Mouse (Mus musculus) megakaryocyte-erythroid progenitor cell, adult 5-6 weeks (primary cell): ENCODE measurements around the gene Zfp839. TPM values are rescaled to one million over a fixed set of nuclear protein-coding genes. Genes with fewer than 3 reads are reported as not detected.
A peak's percentile ranks its signal among the peaks of the same experiment; 100 is the strongest.

Experiments used
- ATAC-seq: replicated peaks from 2 replicates; pipeline ENCODE4 v1.8.0; 2016; ENCODE audit warnings: mild to moderate bottlenecking, inconsistent platforms; ENCODE audit not compliant: severe bottlenecking, poor library complexity, low FRiP score, low TSS enrichment
- total RNA-seq, 2 experiments: library from RNA; stranded (forward) in 1 of 2; stranded (reverse) in 1 of 2; fragments of 200-1000, 215-1000 nt in 1 of 2; fragments of >200 nt in 1 of 2; fragmentation: Nextera tagmentation in 1 of 2; gene quantifications; 2 replicates each; pipeline ENCODE4 v1.2.3; 2014 to 2017

Zfp839 gene
- total RNA-seq, 2 experiments from 2014 or later = 5.4 to 5.9 TPM

- no peak for ATAC-seq
Measured at GRCm38 (mm10) chr12:110865989-110866388, 15.9 kb downstream of the Zfp839 start.

DNA sequence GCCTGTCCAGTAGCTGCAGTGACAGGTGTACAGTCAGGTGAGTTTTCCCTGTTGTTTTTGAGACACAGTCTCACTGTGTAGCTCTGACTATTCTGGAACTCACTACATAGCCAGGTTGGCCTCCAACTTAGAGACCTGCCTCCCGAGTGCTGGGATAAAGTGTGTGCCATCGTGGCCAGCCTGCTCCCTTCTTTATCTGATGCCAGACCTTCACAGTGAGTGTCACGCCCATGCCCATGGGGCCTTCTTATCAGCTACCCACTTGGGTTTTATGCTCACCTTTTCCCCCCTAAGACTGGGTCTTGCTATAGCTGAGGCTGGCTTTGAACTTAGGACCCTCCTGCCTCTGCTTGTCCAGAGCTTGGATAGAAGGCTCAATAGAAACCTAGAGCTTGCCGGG, 20.1 kb downstream of the Zfp839 start:
- ATAC-seq = peak; percentile 86

DNA sequence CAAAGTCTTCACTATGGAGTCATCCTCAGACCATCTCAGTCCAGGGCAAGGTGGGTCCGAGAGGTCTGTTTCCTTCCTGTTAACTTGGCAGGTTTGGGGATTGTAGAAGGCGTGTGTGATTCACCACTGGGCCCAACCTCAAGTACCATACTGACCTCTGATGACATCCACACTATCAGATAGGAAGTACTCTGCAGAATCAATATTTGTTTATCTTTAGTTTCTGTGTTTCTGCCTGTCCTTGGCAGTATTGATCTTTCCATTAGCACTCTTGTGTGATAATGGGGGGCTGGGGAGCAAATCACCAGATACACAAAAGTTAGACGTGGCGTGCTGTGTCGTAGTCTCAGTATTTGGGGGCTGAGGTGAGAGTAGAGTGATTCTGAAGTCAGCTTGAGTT, 21.2 kb downstream of the Zfp839 start:
- ATAC-seq = no peak

DNA sequence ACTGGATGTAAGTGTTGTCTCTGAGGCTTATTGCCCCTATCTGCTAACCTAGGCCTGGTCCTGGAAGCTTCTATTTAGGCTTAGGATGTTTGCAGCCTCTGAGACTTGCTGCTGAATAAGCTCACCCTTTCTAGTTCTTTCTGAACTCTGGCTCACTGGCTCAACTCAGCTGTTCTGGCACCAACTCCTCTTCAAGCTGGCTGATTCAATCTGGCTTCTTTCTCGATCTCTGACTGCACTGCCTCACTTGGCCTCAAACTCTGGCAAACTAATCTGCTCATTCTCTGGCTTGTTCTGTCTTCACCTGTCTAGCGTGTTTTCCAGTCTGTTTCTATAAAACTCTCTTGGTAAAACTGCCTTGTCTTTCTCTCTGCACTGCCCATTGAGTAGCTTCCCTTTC, 25.3 kb downstream of the Zfp839 start:
- ATAC-seq = no peak

DNA sequence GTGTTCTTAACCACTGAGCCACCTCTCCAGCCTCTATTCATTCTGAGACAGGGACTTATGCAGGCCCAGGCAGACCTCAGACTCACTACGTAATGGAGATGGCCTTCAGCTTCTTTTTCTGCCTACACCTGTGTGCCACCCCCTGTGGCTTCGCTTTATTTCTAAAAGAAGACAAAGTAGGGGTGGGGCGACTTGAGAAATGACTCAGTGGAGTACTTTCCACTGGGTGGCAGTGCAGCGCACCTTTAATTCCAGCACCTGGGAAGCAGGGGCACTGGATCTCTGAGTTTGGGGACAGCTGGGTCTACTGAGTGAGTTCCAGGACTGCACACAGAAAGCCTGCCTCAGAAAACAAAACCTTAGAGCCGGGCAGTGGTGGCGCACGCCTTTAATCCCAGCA, 32.2 kb downstream of the Zfp839 start:
- no peak for ATAC-seq

DNA sequence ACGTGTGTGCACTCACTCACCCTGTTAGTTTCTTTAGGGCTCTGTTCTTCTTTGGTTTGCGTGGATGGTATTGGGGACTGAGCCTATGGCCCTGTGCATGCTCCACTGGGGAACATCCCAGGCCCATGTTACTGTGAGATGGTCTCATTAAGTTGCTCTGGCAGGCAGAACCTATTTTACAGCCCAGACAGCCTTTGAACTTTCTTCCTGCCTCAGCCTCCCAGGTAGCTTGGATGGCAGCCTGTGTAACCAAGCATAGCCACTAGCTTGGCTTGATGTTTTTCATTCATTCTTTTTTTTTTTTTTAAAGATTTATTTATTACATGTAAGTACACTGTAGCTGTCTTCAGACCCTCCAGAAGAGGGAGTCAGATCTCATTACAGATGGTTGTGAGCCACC, 35.2 kb downstream of the Zfp839 start:
- ATAC-seq = no peak

- no peak for ATAC-seq
Measured at GRCm38 (mm10) chr12:110888106-110888505, 38.1 kb downstream of the Zfp839 start.

GRCm38 (mm10) chr12:110888606-110889005, 38.6 kb downstream of the Zfp839 start:
- peak; percentile 14 for ATAC-seq

DNA sequence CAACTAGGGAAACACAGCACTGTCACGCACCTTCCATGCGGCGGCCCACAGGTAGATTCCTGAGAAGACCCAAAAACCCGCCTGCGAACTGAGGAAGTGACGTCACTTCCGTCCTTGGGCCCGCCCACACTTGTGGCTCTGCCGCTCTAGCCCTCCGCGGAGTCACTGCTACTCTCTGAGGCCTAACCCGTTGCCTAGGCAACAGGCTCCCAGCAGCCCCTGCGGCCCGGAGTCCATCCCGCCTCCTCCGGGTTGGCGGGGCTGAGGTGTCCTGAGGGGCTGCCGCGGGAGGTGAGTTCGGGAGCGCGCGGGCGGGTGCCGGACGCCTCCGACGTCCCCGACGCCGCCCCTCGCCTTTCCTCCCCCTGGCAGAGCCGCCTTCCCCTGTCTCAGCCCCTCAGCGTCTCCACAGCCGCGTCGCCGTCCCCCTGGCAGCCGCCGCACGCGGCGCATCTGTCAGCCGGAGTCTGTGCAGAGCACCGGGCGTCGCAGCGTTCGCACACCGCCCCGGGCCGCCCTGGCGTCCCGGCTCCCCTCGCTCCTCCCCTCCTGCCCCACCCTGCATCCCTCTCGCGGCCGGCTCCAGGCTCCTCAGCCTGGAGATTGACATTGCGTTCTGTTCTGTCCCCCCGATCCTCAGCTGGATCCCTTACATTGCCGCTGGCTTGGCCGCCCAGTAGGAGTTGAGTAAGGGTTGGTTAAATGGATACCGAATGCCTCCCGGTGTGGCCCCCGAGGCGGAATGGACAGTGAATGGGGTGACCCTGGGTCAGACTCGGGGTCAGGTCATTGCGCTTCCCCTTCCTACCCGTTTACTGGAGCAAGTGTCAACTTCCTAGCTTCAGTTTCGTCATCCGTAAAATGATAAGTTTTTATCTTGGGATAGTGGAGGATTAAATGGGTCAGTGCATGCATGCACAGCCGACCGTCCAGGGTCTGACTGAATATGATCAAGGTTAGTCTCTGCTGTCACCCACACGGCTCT, 39.3 kb downstream of the Zfp839 start, which contains the start of the genes Cinp and Tecpr2:
Gene Cinp, minus strand, starts transcription at position 110 of the 985 bp plus-strand sequence.
Gene Tecpr2, plus strand, starts transcription at position 229 of the 985 bp plus-strand sequence.
- peak; percentile 93 for ATAC-seq

DNA sequence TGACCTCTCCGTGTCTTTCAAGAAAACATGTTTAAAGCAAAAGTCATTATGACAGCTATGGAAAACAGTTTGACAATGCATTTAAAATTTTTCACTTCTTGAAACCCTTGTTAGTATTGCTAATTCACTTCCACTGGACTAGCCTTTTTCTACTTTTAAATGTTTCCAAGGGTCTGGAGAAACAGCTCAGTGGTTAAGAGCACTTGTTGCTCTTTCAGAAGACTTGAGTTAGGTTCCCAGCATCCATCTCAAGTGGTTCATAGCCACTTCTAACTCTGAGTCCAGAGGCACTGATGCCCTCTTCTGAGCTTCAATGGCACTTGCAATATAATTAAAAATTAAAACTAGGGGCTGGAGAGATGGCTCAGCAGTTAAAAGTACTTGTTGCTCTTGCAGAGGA, 41.8 kb downstream of the Zfp839 start:
- ATAC-seq = no peak

- no peak for ATAC-seq
Measured at GRCm38 (mm10) chr12:110902106-110902505, 52.1 kb downstream of the Zfp839 start.

GRCm38 (mm10) chr12:110903536-110903935, 53.5 kb downstream of the Zfp839 start:
- ATAC-seq = 0 out of 2 replicates have a peak, but pooled peaks have one; percentile 59

- 0 out of 2 replicates have a peak, but pooled peaks have one; percentile 30 for ATAC-seq
Measured at GRCm38 (mm10) chr12:110907845-110908244, 57.8 kb downstream of the Zfp839 start.

GRCm38 (mm10) chr12:110909962-110910361, 59.9 kb downstream of the Zfp839 start:
- ATAC-seq = no peak

DNA sequence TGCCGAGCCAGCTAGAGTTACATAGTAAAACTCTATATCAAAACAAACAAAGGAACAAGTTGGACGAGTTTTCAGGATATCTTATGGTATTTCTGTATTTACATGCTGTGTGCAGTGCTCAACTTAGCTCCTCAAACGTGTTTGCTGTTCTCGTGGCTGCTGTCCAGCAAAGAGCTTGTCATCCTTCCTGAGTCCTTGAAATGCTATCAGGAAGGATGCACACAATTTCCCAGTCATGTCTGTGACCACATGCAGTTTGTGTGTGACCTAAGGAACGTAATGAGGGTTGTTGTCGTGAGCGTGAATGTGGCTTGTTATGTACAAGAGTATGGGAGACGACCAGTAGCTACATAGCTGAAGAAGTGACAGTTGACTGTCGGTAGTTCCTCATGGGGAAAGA, 65.7 kb downstream of the Zfp839 start:
- ATAC-seq = no peak

Other genes with a start within 250 kb of the Zfp839 start
- gene Dync1h1, start 248.8 kb upstream of the Zfp839 start, total RNA-seq (2014; fragmentation: Nextera tagmentation) = 74.1 and 185 TPM in 2 replicates
- gene Dync1h1, start 248.8 kb upstream of the Zfp839 start, total RNA-seq (2017) = 56.6 and 70.5 TPM in 2 replicates
- not detected in 2 replicates for gene 1700001K19Rik, start 167.6 kb upstream of the Zfp839 start, total RNA-seq (2014; fragmentation: Nextera tagmentation)
- not detected in 2 replicates for gene 1700001K19Rik, start 167.6 kb upstream of the Zfp839 start, total RNA-seq (2017)
- gene Hsp90aa1, start 147.5 kb upstream of the Zfp839 start, total RNA-seq (2014; fragmentation: Nextera tagmentation) = 1,358 and 1,376 TPM in 2 replicates
- 3,639 and 4,695 TPM in 2 replicates for gene Hsp90aa1, start 147.5 kb upstream of the Zfp839 start, total RNA-seq (2017)
- 19.0 and 42.1 TPM in 2 replicates for gene Wdr20, start 112.3 kb upstream of the Zfp839 start, total RNA-seq (2014; fragmentation: Nextera tagmentation)
- 29.1 and 29.5 TPM in 2 replicates for gene Wdr20, start 112.3 kb upstream of the Zfp839 start, total RNA-seq (2017)
- 0.42 and 0.67 TPM in 2 replicates for gene Mok, start 9.3 kb upstream of the Zfp839 start, total RNA-seq (2014; fragmentation: Nextera tagmentation)
- 0.05 TPM in 1 of 2 replicates, not detected in the other for gene Mok, start 9.3 kb upstream of the Zfp839 start, total RNA-seq (2017)
- 71.9 and 72.2 TPM in 2 replicates for gene Cinp, start 38.9 kb downstream of the Zfp839 start, total RNA-seq (2014; fragmentation: Nextera tagmentation)
- 138 and 161 TPM in 2 replicates for gene Cinp, start 38.9 kb downstream of the Zfp839 start, total RNA-seq (2017)
- 4.5 and 5.7 TPM in 2 replicates for gene Tecpr2, start 39.0 kb downstream of the Zfp839 start, total RNA-seq (2014; fragmentation: Nextera tagmentation)
- gene Tecpr2, start 39.0 kb downstream of the Zfp839 start, total RNA-seq (2017) = 3.7 and 5.5 TPM in 2 replicates
- gene Ankrd9, start 128.8 kb downstream of the Zfp839 start, total RNA-seq (2014; fragmentation: Nextera tagmentation) = 3.6 and 5.7 TPM in 2 replicates
- gene Ankrd9, start 128.8 kb downstream of the Zfp839 start, total RNA-seq (2017) = 2.2 and 3.6 TPM in 2 replicates
- 56.7 and 73.4 TPM in 2 replicates for gene Rcor1, start 189.1 kb downstream of the Zfp839 start, total RNA-seq (2014; fragmentation: Nextera tagmentation)
- 44.1 and 55.3 TPM in 2 replicates for gene Rcor1, start 189.1 kb downstream of the Zfp839 start, total RNA-seq (2017)